ENCODE assay signal across 9 mouse cellular contexts in the genomic region with DNA sequence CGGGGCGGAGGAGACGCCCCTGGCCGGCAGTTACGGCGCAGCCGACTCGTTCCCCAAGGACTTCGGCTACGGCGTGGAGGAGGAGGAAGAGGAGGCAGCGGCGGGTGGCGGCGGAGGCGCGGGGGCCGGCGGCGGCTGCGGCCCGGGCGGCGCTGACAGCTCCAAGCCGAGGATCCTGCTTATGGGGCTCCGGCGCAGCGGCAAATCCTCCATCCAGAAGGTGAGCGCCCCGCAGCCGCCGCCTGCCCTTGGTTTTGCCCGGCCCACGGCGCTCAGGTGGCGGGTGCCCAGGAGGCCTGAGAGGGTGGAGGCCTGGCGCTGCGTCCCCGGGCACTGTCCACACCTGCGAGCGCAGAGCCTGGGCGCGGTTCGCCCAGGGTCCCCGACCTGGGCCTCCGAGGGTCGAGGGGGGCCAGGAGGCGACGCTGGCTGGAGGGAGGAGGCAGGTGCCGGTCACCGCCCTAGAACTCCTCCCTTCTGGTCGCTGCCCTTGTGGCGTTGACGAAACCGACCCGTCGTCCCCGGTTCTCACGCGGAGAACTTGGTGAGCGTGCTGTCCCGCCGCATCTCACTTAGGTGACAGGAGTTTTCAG. TPM values are rescaled to one million over a fixed set of nuclear protein-coding genes. Genes with fewer than 3 reads are reported as not detected.
DNase-seq lines count a peak whose midpoint lies in the region; ATAC-seq lines count a peak whose summit lies in the region.
"Had no signal": no experiment of that assay in that cellular context is flagged by ENCODE, and none has a peak within 500 bp of the region (broad histone marks: within the 10 kb centered on the region; RNA-seq: fewer than 3 reads in every experiment).

A gene (minus strand): TSS at position 475 of the 593 bp plus-strand sequence.

- H3K4me2 ChIP-seq in heart, embryonic 12.5 days = peak within 1 kb of the TSS; percentile 84

- H3K9ac ChIP-seq in heart, embryonic 12.5 days = peak within 1 kb of the TSS; percentile 92

- WGBS in heart, embryonic 12.5 days = under 1% methylated on average over 39 of the region's 63 CpGs

- DNase-seq in urinary bladder, postnatal 14 days (ENCODE audit: low spot score) = peak; percentile 26
- DNase-seq in urinary bladder, adult 18-20 months (ENCODE audit: low spot score in 2 of 2) = no peak
- DNase-seq in kidney, postnatal 36 days = peak; percentile 35 to 59
- DNase-seq in retina, embryonic 14.5 days (ENCODE audit: low spot score) = no peak
- no peak for DNase-seq in cerebellum, postnatal 25 days

- peak; percentile 29 for ATAC-seq in common myeloid progenitor, adult 5-6 weeks (replicated peaks; ENCODE audit: low read depth, poor library complexity, severe bottlenecking)
- ATAC-seq in heart, embryonic 12.5 days (ENCODE audit: insufficient number of reproducible peaks, low FRiP score) = peak; percentile 55
- ATAC-seq in megakaryocyte progenitor cell, adult 5-6 weeks (replicated peaks; ENCODE audit: poor library complexity) = peak; percentile 33

- peaks cover 33% of the 10 kb centered on the region for H3K36me3 ChIP-seq in heart, embryonic 12.5 days

- no peaks in the 10 kb centered on the region for H3K9me3 ChIP-seq in heart, embryonic 12.5 days (replicated peaks)

- H3K27me3 ChIP-seq in heart, embryonic 12.5 days (replicated peaks) = no peaks in the 10 kb centered on the region

- peak within 1 kb of the TSS; percentile 75 for H3K4me3 ChIP-seq in heart, embryonic 12.5 days

- peak within 1 kb of the TSS; percentile 82 for H3K27ac ChIP-seq in heart, embryonic 12.5 days (ENCODE audit: poor library complexity, severe bottlenecking)

- H3K4me1 ChIP-seq in heart, embryonic 12.5 days (replicated peaks) = peaks cover 17% of the 10 kb centered on the region

RNA-seq across cellular contexts. Expression of the gene that starts here (rescaled TPM):
- not detected in 2 replicates for total RNA-seq in common myeloid progenitor, adult 5-6 weeks (2017)
- polyA plus RNA-seq in heart, embryonic 12.5 days (2016; fragmentation: Nextera tagmentation; extraction: Ambion mirVana) = not detected in 2 replicates
- not detected in 2 replicates for total RNA-seq in megakaryocyte progenitor cell, adult 5-6 weeks (2015)
- total RNA-seq in megakaryocyte progenitor cell, adult 5-6 weeks (2017) = not detected in 2 replicates
- total RNA-seq: heart, adult 18-20 months had no signal

Comparison
In these comparisons a context has a peak if more than half of its experiments do, and no peak if none do; other contexts are left out.
1. DNase-seq: peak in urinary bladder, postnatal 14 days (single experiment) and kidney, postnatal 36 days (2 of 2); none in urinary bladder, adult 18-20 months (0 of 2), retina, embryonic 14.5 days (single experiment) and cerebellum, postnatal 25 days (0 of 2).
2. Peak in ATAC-seq in common myeloid progenitor, adult 5-6 weeks; RNA of the gene not detected or under 1 TPM.
3. Peak in ATAC-seq, H3K4me3 ChIP-seq, H3K27ac ChIP-seq, H3K9ac ChIP-seq and H3K4me2 ChIP-seq in heart, embryonic 12.5 days; RNA of the gene not detected or under 1 TPM.
4. Peak in ATAC-seq in megakaryocyte progenitor cell, adult 5-6 weeks; RNA of the gene not detected or under 1 TPM.
5. Peak in every context shown above with its lines, with median percentiles within 50 percentile points of each other: ATAC-seq.